Mouse (Mus musculus): Measurements from ENCODE around the gene Inip.

The Inip gene

GRCm38 (mm10) chr4:59801489-59801888 is at the start of gene Inip:
Gene Inip, minus strand, starts transcription at chr4:59801589.
- DNase-seq (ENCODE audit: low spot score) = no peak

GRCm38 (mm10) chr4:59850181-59850580 is 48.8 kb upstream of the Inip start:
- DNase-seq (ENCODE audit: low spot score) = peak; percentile 89

GRCm38 (mm10) chr4:59847447-59847846 is 46.1 kb upstream of the Inip start:
- DNase-seq (ENCODE audit: low spot score) = no peak

- DNase-seq (ENCODE audit: low spot score) = no peak
Observed at GRCm38 (mm10) chr4:59845245-59845637, 43.9 kb upstream of the Inip start.

- DNase-seq (ENCODE audit: low spot score) = no peak
Observed at GRCm38 (mm10) chr4:59844460-59845244, 43.3 kb upstream of the Inip start.

GRCm38 (mm10) chr4:59837659-59838058 is 36.3 kb upstream of the Inip start:
- DNase-seq (ENCODE audit: low spot score) = no peak

GRCm38 (mm10) chr4:59832810-59833209 is 31.4 kb upstream of the Inip start:
- DNase-seq (ENCODE audit: low spot score) = no peak

- DNase-seq (ENCODE audit: low spot score) = no peak
Observed at GRCm38 (mm10) chr4:59831038-59831437, 29.6 kb upstream of the Inip start.

- no peak for DNase-seq (ENCODE audit: low spot score)
Observed at GRCm38 (mm10) chr4:59829072-59829471, 27.7 kb upstream of the Inip start.

- no peak for DNase-seq (ENCODE audit: low spot score)
Observed at GRCm38 (mm10) chr4:59826381-59826780, 25.0 kb upstream of the Inip start.

GRCm38 (mm10) chr4:59825634-59826033 is 24.2 kb upstream of the Inip start:
- DNase-seq (ENCODE audit: low spot score) = no peak

- DNase-seq (ENCODE audit: low spot score) = no peak
Observed at GRCm38 (mm10) chr4:59824860-59825259, 23.5 kb upstream of the Inip start.

GRCm38 (mm10) chr4:59823470-59823869 is 22.1 kb upstream of the Inip start:
- no peak for DNase-seq (ENCODE audit: low spot score)

- no peak for DNase-seq (ENCODE audit: low spot score)
Observed at GRCm38 (mm10) chr4:59822119-59822518, 20.7 kb upstream of the Inip start.

GRCm38 (mm10) chr4:59821516-59821915 is 20.1 kb upstream of the Inip start:
- DNase-seq (ENCODE audit: low spot score) = no peak

GRCm38 (mm10) chr4:59819477-59820022 is 18.2 kb upstream of the Inip start:
- peak; percentile 69 for DNase-seq (ENCODE audit: low spot score)

- DNase-seq (ENCODE audit: low spot score) = peak; percentile 30
Observed at GRCm38 (mm10) chr4:59819054-59819472, 17.7 kb upstream of the Inip start.

GRCm38 (mm10) chr4:59818498-59818897 is 17.1 kb upstream of the Inip start:
- no peak for DNase-seq (ENCODE audit: low spot score)

GRCm38 (mm10) chr4:59817790-59818189 is 16.4 kb upstream of the Inip start:
- DNase-seq (ENCODE audit: low spot score) = no peak

GRCm38 (mm10) chr4:59816477-59816876 is 15.1 kb upstream of the Inip start:
- no peak for DNase-seq (ENCODE audit: low spot score)

GRCm38 (mm10) chr4:59816016-59816415 is 14.6 kb upstream of the Inip start:
- DNase-seq (ENCODE audit: low spot score) = no peak

- DNase-seq (ENCODE audit: low spot score) = no peak
Observed at GRCm38 (mm10) chr4:59815121-59815810, 13.9 kb upstream of the Inip start.

GRCm38 (mm10) chr4:59814094-59814493 is 12.7 kb upstream of the Inip start:
- no peak for DNase-seq (ENCODE audit: low spot score)
